Mouse (Mus musculus) right cerebral cortex, postnatal 36 days (tissue): ENCODE measurements around the gene Tmem161b.
A peak's percentile ranks its signal among the peaks of the same experiment; 100 is the strongest.
"Not testable (repeated sequence)": the region's sequence is repeated elsewhere in the genome, so short reads cannot be mapped to it uniquely, and the experiment has no call there.

ENCODE experiments used
- DNase-seq, 2 experiments: peaks; one replicate each; pipeline ENCODE4 v3.0.0; 2022; ENCODE audit warnings: low spot score in 2 of 2, mixed read lengths in 1 of 2

Gene Tmem161b

DNA sequence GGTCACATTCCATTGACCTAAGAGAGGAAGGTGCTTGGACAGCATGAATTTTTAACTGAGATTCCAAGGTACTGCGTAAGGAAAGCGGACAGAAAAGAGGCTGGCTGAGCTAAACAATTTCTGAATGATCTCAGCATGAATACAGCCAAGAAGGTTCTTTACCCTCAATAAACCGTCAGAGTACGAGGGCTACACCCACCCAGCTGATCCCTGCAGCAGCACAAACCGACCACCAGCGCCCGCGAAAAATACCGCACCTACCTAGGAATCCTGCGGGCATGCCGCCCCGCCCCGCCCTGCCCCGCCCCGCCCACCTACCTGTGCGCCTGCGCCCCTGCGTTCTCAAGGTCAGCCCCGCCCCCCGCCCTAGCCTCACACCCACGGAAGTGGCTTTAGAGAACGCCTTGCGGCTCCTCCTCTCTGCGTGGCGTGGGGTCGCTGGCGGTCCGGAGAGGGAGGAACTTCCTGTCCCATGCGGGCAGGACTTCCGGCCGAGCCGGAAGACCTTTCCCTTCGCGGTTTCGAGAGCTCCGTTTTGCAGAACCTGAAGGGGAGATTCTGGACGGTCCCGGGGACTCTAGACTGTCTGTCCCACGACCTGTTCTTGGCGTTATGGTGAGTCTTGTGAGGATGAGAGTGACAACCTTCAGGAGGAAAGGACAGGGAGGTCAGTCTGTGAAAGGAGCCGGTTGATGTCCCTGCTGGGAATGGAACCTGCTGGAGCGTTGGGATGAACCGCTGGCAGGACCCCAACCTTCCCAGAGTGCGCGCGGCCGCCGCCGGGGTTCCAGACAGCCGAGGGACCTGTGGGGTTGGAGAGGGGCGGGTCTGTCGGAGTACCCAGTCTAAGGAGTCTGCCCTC lies at the start of gene Tmem161b:
TSS of gene Tmem161b (plus strand) at position 477 of the 862 bp plus-strand sequence.
- DNase-seq: peak; percentile 84 to 89

- DNase-seq: not testable (repeated sequence)
Observed at GRCm38 (mm10) chr13:84185835-84186234, 36.3 kb upstream of the Tmem161b start.

DNA sequence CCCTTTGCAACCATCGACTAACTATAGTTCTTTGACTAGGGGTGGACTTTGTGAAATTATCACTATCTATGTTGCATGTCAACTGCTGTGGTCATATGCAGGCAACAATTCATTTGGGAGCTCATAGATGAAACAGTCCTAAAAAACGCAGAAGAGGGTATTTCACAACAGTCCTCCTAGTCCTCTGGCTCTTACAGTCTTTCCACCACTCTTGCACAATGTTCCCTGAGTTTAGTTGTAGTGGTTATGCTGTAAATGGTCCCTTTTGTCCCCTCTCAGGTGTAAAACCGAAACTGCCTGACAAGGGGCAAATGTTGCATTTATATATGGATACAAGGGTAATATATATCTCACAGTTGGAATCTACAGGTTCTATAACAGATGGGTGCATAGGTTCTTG lies 29.4 kb upstream of the Tmem161b start:
- no peak for DNase-seq

DNA sequence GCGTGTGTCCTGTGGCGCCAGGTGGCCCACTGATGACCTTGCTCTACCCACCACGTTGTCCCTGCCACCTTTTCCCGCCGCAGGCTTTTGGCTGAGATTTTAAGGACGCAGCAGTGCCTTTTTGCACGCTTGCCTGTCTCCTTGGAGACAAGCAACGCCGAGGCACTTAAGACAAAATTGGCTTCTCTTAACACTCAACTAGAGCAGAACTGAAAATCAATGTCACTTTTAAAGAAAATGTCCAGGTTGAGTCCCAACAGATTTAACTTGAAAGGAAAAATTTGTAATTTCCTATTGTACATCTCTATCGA lies 541 bp downstream of the Tmem161b start:
- DNase-seq: peak in 1 of 2 experiments; percentile 7

DNA sequence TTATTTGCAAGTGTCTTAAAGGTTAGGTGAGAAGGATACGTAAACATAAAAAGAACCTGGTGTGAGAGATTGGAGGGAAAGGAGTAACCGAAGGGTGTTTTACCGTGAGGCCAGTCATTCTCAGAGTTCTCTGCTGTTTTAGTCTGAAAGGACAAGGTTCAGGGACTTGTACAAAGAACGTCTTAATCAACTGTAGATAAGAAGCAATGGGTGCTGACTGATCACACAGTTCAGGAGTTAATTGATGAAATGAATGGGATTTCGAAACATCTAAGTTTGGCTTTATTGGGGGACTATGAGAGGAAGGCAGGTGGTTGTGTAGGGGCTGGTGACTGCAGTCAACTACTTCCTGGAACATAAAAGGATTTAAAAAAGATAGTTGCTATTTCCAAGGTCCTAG lies 922 bp downstream of the Tmem161b start:
- DNase-seq: no peak

- no peak for DNase-seq
Observed at GRCm38 (mm10) chr13:84234019-84234418, 11.9 kb downstream of the Tmem161b start.

DNA sequence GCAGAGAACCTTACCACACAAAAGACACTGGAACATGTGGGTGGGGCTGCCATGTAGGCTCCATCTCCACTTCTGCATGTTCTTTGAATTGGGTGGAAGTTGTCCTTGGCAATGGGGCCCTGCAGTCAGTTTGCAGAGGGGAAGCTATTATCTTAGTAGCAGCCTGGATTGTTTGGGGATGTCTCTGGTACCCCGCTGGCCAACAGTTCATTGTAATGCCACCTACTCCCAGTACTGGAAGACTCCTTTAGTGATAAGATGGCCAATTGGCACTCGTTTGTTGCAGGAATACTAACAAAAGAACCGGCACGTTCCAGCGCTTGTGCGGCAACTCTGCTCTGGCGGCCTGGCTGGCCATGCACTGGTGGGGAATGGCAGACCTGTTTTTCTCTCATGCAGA lies 14.7 kb downstream of the Tmem161b start:
- no peak for DNase-seq

DNA sequence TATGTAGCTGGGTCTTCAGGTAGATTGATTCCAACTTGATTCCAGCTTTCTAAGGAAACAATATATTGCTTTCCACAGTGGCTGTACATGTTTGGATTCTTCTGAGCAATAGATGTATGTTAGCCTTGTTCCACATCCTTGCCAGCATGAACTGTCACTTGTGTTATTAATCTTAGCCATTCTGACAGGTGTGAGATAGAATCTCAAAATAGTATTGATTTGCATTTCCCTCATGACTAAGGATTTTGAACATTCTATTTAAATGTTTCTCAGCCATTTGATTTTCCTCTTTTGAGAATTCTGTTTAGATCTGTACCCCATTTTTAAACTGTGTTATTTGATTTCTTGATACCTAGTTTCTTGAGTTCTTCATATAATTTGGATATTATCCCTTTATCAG lies 16.1 kb downstream of the Tmem161b start:
- DNase-seq: no peak

DNA sequence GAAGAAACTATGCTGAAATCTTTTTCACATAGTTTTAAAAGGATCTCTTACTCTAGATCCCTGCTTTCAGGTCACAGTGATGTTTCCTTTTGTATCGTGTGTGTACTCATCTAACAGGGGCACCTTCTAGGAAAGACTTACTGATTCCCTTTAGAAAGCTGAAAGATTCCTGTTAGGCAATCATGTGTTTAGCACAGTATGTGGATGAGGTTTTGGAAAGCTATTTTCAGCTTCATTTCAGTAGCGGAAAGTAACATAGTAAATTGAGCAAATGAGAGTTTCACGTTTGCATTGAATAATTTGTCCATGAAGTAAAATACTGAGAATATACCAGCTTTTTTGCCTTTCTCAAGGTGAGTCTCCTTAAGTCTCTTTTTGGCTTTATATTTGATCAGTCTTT lies 26.0 kb downstream of the Tmem161b start:
- no peak for DNase-seq

DNA sequence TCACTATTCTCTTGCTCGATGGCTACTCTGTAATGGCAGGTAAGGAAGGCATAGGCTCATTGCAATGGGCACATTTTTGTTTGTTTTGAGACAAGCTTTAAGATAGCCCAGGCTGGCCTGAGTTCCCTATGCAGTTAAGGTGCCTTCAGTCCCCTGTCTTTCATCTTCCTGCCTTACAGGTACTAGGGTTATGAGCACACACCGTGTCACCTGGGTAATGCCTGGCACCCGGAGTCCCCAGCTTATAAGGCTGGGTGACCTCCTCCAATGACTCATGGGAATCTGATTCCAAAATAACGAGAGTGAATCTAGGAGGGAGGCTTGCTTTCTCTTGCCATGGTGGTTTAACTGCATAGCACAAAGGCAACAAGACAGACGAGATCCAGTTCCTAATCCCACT lies 29.2 kb downstream of the Tmem161b start:
- DNase-seq: no peak

GRCm38 (mm10) chr13:84255047-84255446 lies 33.0 kb downstream of the Tmem161b start:
- DNase-seq: no peak

GRCm38 (mm10) chr13:84264418-84264817 lies 42.3 kb downstream of the Tmem161b start:
- not testable (repeated sequence) for DNase-seq

- no peak for DNase-seq
Observed at GRCm38 (mm10) chr13:84276246-84276645, 54.1 kb downstream of the Tmem161b start.

GRCm38 (mm10) chr13:84280352-84280751 lies 58.3 kb downstream of the Tmem161b start:
- no peak for DNase-seq

DNA sequence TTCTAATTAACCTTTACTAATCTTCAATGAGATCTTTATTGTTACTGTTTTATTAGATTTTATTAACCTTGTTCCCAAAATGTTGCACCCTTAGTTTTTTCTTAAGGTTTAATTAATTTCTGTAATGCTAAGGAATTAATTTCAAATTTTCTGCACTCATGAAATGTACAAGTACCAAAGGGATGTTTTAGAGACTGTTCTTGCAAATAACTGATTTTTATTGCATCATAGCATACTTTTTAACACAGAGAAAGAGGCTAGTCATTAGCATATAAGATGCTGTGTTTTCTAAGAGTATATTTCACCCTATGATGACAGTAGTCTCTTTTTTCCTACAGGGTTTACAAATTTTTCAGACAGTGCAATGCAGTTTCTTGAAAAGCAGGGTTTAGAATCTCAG lies 60.9 kb downstream of the Tmem161b start:
- DNase-seq: no peak

DNA sequence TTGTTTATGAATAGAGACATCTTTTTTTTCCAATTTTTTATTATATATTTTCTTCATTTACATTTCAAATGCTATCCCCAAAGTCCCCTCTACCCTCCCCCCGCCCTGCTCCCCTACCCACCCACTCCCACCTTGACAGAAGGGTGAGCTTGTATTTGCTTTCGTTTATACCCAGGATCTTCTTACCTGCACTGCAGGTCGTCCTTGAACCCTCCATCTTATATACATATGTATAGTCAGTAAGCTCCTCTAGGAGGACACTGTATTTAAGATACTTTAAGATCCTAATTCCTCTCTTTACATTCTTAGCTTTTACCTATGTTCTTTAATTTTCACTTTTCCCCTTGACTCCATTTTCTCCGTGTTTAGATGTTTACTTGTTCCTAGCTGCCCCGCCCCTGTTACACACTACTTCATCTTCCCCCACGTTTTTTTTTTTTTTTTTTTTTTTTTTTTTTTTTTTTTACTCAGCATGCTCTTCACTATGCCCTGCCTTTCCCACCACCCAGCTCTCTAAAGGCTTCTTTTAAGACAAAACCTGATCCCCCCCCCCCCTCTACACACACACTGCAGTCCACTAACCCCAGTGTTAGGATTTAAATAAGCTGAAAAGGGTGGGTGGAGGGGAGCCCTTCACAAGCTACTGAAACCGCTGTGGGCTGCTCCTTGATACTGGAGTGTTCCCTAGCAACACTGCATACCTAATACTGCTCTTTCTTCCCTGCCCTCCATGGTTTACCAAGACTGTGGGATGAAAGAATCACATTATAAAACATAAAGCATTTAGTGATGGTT lies 62.9 kb downstream of the Tmem161b start:
- no peak for DNase-seq

DNA sequence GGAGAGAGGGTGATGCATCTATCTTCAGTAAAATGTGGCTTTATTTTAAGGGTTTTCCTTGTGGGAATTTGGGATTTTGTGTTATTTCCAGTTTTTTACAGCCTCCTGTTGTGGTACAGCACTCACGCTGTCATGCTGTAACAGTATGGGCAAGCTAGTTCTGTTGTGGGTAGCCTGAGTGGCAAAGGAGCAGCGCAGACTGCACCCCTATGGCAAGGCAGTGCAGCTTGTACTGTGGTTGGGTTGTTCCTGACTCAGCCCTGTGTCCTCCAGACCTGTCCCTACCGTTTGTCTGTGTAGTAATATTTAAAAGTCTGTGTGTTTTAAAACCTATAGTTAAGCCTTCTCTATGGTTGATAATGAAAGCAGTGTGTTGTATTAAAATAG lies 63.5 kb downstream of the Tmem161b start:
- no peak for DNase-seq

DNA sequence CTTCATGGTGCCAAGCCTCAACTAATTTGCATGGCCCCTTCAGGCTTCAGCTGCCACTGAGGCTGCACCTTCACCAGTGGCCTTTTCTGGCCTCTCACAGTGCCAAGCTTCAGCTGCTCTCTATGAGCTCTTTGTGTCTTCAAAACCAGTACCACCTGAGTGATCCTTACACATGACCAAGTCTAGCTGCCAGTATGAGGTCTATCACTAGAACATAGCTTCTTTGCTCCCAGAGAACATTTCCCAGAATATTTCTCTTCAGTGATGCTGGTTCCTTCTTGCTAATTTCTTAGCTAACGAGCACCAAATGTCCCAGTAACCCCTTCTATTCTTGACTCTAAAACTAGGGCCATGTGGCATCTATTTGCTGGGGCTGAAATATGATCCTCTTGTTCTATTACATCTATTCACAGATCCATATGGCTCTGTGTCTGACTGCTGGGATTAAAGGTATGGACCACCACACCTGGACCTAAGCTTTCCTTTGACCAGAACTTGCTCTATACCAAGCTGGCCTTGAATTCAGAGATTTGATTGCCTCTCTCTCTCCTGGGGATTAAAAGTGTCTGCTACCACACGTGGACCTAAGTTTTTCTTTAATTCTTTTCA lies 77.5 kb downstream of the Tmem161b start:
- DNase-seq: no peak

DNA sequence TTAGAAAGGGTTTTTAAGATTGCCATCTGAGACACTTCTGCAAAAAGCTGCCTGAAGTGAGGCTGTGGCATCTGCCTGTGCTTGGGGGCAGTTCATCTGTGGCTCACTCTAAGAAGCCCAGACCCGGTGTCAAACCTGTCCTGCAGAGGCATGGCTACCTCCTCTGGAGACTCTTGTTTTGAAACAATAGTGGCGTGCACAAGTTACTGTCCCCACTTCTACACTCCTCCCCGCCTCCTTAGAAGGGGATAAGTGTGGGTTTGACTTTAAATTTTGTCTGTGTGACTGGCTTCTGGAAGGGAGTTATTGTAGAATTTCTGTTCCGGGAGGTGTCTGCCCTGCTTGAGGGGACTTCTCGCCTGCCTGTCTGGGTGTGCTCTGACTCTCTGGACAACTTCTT lies 121.2 kb downstream of the Tmem161b start:
- no peak for DNase-seq

DNA sequence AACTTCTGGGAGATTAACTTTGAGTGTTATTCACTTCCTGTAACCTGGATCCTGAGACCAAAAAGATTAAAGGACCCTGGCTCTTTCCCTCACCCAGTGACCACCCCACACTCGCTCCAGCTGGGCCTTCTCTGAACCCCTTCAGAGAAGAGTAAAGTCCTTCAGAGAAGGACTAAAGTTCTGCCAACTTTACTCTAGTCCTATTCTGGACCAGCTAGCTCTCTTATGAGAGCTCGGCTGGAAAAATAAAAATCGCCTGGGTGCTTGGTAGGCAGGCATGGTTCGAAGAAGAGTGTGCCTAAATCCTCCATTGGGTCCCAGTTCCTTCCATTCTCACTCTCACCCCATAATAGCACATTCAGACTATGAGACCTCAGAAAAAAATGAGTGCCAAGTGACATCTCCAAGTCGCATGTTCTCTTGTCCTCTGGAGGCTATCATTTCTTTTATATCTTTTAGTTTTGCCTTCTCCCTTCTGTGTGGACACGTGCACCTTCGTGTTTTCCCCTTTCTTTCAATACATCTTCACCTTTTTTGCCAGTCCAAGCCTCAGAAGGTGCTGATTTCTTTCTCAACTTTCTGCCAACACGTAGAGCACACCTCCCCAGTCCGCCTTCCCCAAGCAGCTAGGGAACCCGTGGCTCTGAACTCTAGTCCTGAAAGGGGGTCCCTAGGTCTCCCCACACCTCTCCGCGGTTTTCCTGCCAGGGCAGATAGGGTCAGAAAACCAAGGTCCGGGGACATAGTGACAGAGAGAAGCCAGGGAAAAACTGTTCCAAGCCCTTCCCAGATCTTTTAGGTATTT lies 121.8 kb downstream of the Tmem161b start:
- DNase-seq: no peak

GRCm38 (mm10) chr13:84344711-84345110 lies 122.6 kb downstream of the Tmem161b start:
- no peak for DNase-seq

DNA sequence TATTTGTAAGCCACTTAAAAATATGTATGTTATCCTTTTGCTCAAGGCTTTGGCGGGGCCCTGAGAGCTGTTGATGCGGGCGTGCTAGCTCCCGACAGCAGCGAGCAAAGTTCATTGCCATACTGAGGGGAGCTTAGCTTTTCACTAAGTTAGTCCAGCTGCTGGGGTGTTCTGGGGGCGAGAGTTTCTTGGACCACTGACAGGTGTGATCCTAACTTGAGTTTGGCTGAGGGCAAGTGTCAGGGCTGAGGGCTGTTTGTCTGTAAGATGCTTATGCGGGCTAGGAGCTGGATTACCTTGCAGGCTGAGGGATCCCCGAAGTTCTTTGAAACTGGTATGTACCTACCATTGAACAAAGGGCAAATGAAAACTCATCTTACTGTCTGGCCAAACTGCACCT lies 123.0 kb downstream of the Tmem161b start:
- no peak for DNase-seq
